Mouse (Mus musculus) forebrain, embryonic 15.5 days (tissue): ENCODE results near the gene Stx2. TPM values are rescaled to one million over a fixed set of nuclear protein-coding genes. Genes with fewer than 3 reads are reported as not detected.

ENCODE experiments used
- ATAC-seq: fragments of 200-750 bp; cut with Nextera tagmentation; replicated peaks from 2 replicates; pipeline ENCODE4 v1.8.0; 2017; ENCODE audit warnings: mild to moderate bottlenecking, moderate TSS enrichment, moderate library complexity
- H3K27ac ChIP-seq: fragments of 300-500 bp; sonication (generic); replicated peaks from 2 replicates; pipeline ENCODE4 v1.5.1; 2015; ENCODE audit warnings: mild to moderate bottlenecking, inconsistent platforms
- H3K27me3 ChIP-seq: fragments of 300-500 bp; sonication (generic); 2 replicates; pipeline ENCODE4 v1.6.1; 2015; ENCODE audit warnings: inconsistent platforms
- H3K36me3 ChIP-seq: fragments of 300-500 bp; sonication (generic); 2 replicates; pipeline ENCODE4 v1.6.1; 2015; ENCODE audit warnings: mild to moderate bottlenecking, inconsistent platforms
- H3K4me1 ChIP-seq: fragments of 300-500 bp; sonication (generic); 2 replicates; pipeline ENCODE4 v1.6.1; 2015; ENCODE audit warnings: inconsistent platforms
- H3K4me2 ChIP-seq: fragments of 300-500 bp; sonication (generic); replicated peaks from 2 replicates; pipeline ENCODE4 v1.6.1; 2015; ENCODE audit warnings: mild to moderate bottlenecking, inconsistent platforms
- H3K4me3 ChIP-seq: fragments of 300-500 bp; sonication (generic); 2 replicates; pipeline ENCODE4 v1.5.1; 2015; ENCODE audit warnings: mild to moderate bottlenecking, inconsistent platforms
- H3K9ac ChIP-seq: fragments of 300-500 bp; sonication (generic); replicated peaks from 2 replicates; pipeline ENCODE4 v1.6.1; 2015; ENCODE audit warnings: mild to moderate bottlenecking, inconsistent platforms
- H3K9me3 ChIP-seq: fragments of 300-500 bp; sonication (generic); 2 replicates; pipeline ENCODE4 v1.6.1; 2016; ENCODE audit warnings: inconsistent platforms
- WGBS: fragments of 180-500 bp; shearing (Covaris S2); methylation state at CpG from one replicate; pipeline ENCODE4 v1.1.7; 2015; ENCODE audit warnings: mixed read lengths; 5-methylcytosine and 5-hydroxymethylcytosine counted together
- polyA plus RNA-seq: library from polyadenylated mRNA; unstranded; fragments of >200 nt; fragmentation: Nextera tagmentation; extraction: Ambion mirVana; gene quantifications from 2 replicates; pipeline ENCODE4 v1.2.1, GENCODE M21; 2015

Gene Stx2
- polyA plus RNA-seq, result 15.3 and 21.3 TPM in 2 replicates

GRCm38 (mm10) chr5:129008412-129008826, at the start of gene Stx2:
Gene Stx2 (minus strand): TSS chr5:129008574.
- Histone ChIP-seq H3K27me3 (no peaks in the 10 kb centered on the region), H3K27ac (0 out of 2 replicates have a peak within 1 kb of the TSS, but pooled peaks have one; percentile 19), H3K9me3 (no peaks in the 10 kb centered on the region), H3K4me1 (peaks cover 23% of the 10 kb centered on the region), H3K9ac (peak within 1 kb of the TSS; percentile 67), H3K4me2 (peak within 1 kb of the TSS; percentile 71), H3K4me3 (peak within 1 kb of the TSS; percentile 62), H3K36me3 (no peaks in the 10 kb centered on the region)
- ATAC-seq, result peak; percentile 91
- WGBS, result under 1% methylated on average over 39 of the region's 39 CpGs

GRCm38 (mm10) chr5:129054675-129055284, 46.4 kb upstream of the Stx2 start:
- no peak overlapping the region for H3K4me2 ChIP-seq
- ATAC-seq, result no peak
- WGBS, result 89% methylated on average over 9 of the region's 9 CpGs
- no peaks in the 10 kb centered on the region for H3K27me3 ChIP-seq
- H3K36me3 ChIP-seq, result no peaks in the 10 kb centered on the region
- H3K4me3 ChIP-seq, result no peak overlapping the region
- H3K4me1 ChIP-seq, result peaks cover 12% of the 10 kb centered on the region
- no peak overlapping the region for H3K27ac ChIP-seq
- H3K9ac ChIP-seq, result no peak overlapping the region
- no peaks in the 10 kb centered on the region for H3K9me3 ChIP-seq

DNA sequence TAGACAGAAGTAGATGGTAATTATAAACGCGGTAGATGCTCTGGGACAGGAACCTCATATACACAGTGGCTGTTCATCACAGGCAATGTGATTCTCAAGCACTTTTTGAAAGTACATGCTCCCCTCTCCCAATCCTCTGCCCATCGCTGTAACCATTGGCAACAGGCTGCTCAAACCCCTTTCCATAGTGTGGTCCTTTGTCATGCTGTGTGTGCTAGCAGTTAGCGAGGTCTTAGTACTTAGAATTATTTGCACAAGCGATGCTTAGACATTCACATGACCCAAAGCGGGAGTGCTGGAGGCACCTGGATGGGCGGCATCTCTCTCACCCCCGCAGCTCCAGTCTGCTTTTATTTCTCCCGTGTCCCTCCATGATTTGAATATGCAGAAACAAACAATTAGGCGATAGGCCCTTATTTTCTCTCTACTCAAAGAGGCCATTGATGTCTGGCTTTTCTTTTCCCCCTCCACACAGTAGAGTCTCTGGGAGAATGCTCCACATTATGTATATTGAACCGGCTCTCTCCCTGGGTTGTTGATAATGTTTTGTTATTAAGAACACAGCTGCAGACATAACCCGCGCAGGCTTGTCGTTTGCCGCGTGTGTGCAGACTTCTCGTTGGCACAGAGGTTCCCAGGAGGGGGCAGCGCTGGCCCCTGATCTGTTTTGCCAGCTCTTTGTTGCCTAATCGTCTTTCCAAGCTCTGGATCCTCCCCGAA, 44.4 kb upstream of the Stx2 start:
- H3K4me1 ChIP-seq, result peaks cover 27% of the 10 kb centered on the region
- no peaks in the 10 kb centered on the region for H3K9me3 ChIP-seq
- peak; percentile 83 for ATAC-seq
- H3K27ac ChIP-seq, result peak overlapping the region; percentile 85
- H3K9ac ChIP-seq, result peak overlapping the region; percentile 22
- WGBS, result under 1% methylated on average over 20 of the region's 20 CpGs
- no peaks in the 10 kb centered on the region for H3K27me3 ChIP-seq
- H3K4me2 ChIP-seq, result peak overlapping the region; percentile 22
- H3K4me3 ChIP-seq, result 0 out of 2 replicates have a peak overlapping the region, but pooled peaks have one; percentile 1
- H3K36me3 ChIP-seq, result no peaks in the 10 kb centered on the region

DNA sequence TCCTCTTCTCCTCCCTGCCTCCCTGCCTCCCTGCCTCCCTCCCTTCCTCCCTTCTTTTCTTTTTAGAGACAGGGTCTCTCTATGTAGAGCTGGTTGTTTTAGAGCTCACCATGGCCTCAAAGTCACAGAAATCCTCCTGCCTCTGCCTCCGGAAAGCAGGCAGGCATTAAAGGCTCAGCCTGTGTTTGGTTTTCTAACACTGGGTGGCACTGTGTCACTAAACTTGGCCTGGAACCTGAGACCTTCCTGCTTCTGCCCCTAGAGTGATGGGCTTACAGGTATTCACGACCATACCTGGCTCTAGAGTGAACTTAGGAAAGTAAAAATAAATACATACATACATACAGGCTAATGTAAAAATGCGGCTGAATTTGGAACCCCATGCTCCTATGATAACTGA, 43.5 kb upstream of the Stx2 start:
- no peak for ATAC-seq
- WGBS, result 89% methylated on average over 3 of the region's 3 CpGs

DNA sequence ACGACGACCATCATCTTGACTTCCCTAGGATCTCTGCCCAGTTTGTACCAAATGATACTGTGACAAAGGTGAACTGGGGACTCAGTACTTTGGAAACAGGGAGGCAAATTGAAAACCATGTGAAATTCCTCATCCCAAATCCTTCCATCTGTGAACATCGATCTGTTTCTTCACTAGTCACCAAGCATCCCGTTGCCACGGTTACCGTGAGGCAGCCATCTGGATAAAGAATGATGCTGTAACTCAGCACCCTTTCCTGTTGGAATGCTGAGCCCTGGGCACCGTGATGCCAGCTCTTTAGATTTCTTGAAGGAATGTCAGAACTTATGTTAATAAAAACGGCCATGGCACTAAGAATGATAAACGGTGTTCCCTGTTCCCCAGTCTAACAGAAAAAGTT, 41.0 kb upstream of the Stx2 start:
- peak overlapping the region; percentile 83 for H3K27ac ChIP-seq
- H3K27me3 ChIP-seq, result no peaks in the 10 kb centered on the region
- 45% methylated on average over 9 of the region's 9 CpGs for WGBS
- peaks cover 46% of the 10 kb centered on the region for H3K4me1 ChIP-seq
- H3K4me2 ChIP-seq, result no peak overlapping the region
- no peak overlapping the region for H3K9ac ChIP-seq
- ATAC-seq, result peak; percentile 64; the same call in 1 of the 2 replicates
- H3K4me3 ChIP-seq, result no peak overlapping the region
- no peaks in the 10 kb centered on the region for H3K9me3 ChIP-seq
- H3K36me3 ChIP-seq, result no peaks in the 10 kb centered on the region

More for the DNA sequence above, 43.5 kb upstream of the Stx2 start:
- no peaks in the 10 kb centered on the region for H3K27me3 ChIP-seq
- no peak overlapping the region for H3K27ac ChIP-seq
- no peak overlapping the region for H3K4me3 ChIP-seq
- H3K9ac ChIP-seq, result no peak overlapping the region
- no peak overlapping the region for H3K4me2 ChIP-seq
- H3K4me1 ChIP-seq, result peaks cover 27% of the 10 kb centered on the region
- no peaks in the 10 kb centered on the region for H3K36me3 ChIP-seq
- no peaks in the 10 kb centered on the region for H3K9me3 ChIP-seq

DNA sequence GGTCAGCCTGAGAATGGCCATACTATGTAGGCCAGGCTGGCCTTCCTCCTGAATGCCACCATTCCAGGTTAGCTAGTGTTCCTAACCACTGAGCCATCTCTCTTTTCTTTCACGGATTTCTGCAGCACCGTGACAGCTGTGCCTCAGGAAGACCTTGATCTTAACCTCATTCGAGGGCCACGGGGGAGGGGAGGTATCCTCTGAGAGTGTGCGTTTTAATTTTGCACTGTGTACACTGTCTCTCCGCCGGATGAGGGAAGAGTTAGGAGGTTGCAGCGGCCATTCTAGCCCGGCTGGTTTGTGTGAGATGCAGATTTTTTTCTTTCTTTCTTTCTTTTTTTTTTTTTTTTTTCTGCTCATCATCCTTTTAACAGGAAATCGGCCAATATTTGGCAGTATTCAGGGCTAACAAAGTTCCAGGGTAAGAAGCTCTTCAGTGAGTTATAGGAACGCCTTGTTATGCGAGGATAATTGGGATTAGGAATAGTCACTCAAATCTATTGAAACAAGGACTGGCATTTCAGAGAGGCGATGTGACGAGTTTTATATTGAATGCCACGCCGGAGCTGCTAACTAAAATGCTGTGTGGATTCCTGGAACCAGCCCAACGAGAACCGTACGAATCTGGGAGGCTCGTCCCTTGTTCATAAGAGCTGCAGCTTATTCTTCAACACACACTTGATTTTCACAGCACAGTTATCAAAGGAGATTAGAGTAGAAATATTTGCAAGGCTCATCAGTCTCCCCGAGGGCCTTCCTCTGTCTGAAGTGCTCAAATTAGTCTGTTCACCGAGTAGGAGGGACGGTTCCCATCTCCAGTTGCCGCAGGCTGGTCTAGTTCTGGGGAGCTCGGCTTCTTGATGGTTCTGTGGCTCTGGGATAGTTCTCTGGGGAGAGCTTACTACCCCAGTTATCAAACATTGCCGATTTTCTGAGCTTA, 37.5 kb upstream of the Stx2 start:
- H3K9me3 ChIP-seq, result no peaks in the 10 kb centered on the region
- 0 out of 2 replicates have a peak, but pooled peaks have one; percentile 44 for ATAC-seq
- H3K4me3 ChIP-seq, result no peak overlapping the region
- H3K9ac ChIP-seq, result peak overlapping the region; percentile 2; the same call in 1 of the 2 replicates
- peak overlapping the region; percentile 5; the same call in 1 of the 2 replicates for H3K4me2 ChIP-seq
- peaks cover 40% of the 10 kb centered on the region for H3K4me1 ChIP-seq
- WGBS, result 15% methylated on average over 26 of the region's 26 CpGs
- no peaks in the 10 kb centered on the region for H3K36me3 ChIP-seq
- H3K27me3 ChIP-seq, result no peaks in the 10 kb centered on the region
- H3K27ac ChIP-seq, result peak overlapping the region; percentile 68

GRCm38 (mm10) chr5:129037739-129038138, 29.4 kb upstream of the Stx2 start:
- Histone ChIP-seq H3K36me3 (no peaks in the 10 kb centered on the region), H3K27ac (no peak overlapping the region), H3K4me1 (no peaks in the 10 kb centered on the region), H3K4me2 (no peak overlapping the region), H3K4me3 (no peak overlapping the region), H3K27me3 (no peaks in the 10 kb centered on the region), H3K9ac (no peak overlapping the region), H3K9me3 (no peaks in the 10 kb centered on the region)
- no peak for ATAC-seq
- 87% methylated on average over 7 of the region's 7 CpGs for WGBS

GRCm38 (mm10) chr5:129036678-129037077, 28.3 kb upstream of the Stx2 start:
- Histone ChIP-seq H3K9ac (no peak overlapping the region), H3K4me3 (no peak overlapping the region), H3K9me3 (no peaks in the 10 kb centered on the region), H3K27ac (no peak overlapping the region), H3K4me2 (no peak overlapping the region), H3K4me1 (no peaks in the 10 kb centered on the region), H3K27me3 (no peaks in the 10 kb centered on the region), H3K36me3 (no peaks in the 10 kb centered on the region)
- ATAC-seq, result no peak
- 87% methylated on average over 5 of the region's 5 CpGs for WGBS

DNA sequence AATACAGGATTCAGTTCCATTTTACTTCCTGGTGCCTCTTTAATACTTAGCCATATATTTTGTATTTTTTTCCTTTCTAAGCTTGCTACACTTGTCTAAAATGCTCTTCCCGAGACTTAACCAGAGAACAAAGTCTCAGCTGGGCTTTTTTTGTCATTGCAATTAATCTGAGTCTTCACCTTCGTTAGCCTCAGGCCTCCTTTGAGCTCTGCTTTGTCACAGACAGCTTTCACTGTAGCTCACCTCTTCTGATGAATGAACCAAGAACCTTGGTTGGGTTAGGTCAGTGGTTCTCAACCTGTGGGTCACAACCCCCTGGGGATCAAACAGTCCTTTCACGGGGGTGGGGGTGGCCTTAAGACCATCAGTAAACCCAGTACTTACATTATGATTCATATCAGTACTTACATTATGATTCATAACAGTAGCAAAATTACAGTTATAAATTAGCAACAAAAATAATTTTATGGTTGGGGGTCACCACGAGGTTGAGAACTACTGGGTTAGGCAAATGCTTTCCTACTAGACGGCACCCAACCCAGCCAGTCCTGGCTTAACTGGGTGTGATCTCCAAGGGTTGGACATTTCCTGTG, 20.9 kb upstream of the Stx2 start:
- H3K4me3 ChIP-seq, result no peak overlapping the region
- no peaks in the 10 kb centered on the region for H3K27me3 ChIP-seq
- peaks cover 16% of the 10 kb centered on the region; the same call in 1 of the 2 replicates for H3K36me3 ChIP-seq
- H3K4me1 ChIP-seq, result no peaks in the 10 kb centered on the region
- no peak overlapping the region for H3K9ac ChIP-seq
- no peaks in the 10 kb centered on the region for H3K9me3 ChIP-seq
- 60% methylated on average over 5 of the region's 5 CpGs for WGBS
- no peak overlapping the region for H3K27ac ChIP-seq
- ATAC-seq, result no peak
- H3K4me2 ChIP-seq, result no peak overlapping the region

GRCm38 (mm10) chr5:129026637-129027036, 18.3 kb upstream of the Stx2 start:
- Histone ChIP-seq H3K27ac (no peak overlapping the region), H3K4me1 (peaks cover 8% of the 10 kb centered on the region), H3K4me2 (no peak overlapping the region), H3K4me3 (no peak overlapping the region), H3K27me3 (no peaks in the 10 kb centered on the region), H3K9me3 (no peaks in the 10 kb centered on the region), H3K36me3 (peaks cover 23% of the 10 kb centered on the region), H3K9ac (no peak overlapping the region)
- ATAC-seq, result no peak
- WGBS, result 75% methylated on average over 1 of the region's 1 CpGs

GRCm38 (mm10) chr5:129026171-129026570, 17.8 kb upstream of the Stx2 start:
- Histone ChIP-seq H3K27ac (no peak overlapping the region), H3K9ac (no peak overlapping the region), H3K4me2 (no peak overlapping the region), H3K36me3 (peaks cover 23% of the 10 kb centered on the region), H3K4me1 (peaks cover 12% of the 10 kb centered on the region), H3K4me3 (no peak overlapping the region), H3K27me3 (no peaks in the 10 kb centered on the region), H3K9me3 (no peaks in the 10 kb centered on the region)
- WGBS, result 89% methylated on average over 3 of the region's 3 CpGs
- no peak for ATAC-seq
